18 mouse cellular contexts compared by ENCODE assay signal in genomic region chr14:119633626-119634025, GRCm38 (mm10).
"Had no signal": no experiment of that assay in that cellular context is flagged by ENCODE, and none has a peak within 500 bp of the region (broad histone marks: within the 10 kb centered on the region; RNA-seq: fewer than 3 reads in every experiment).

No protein-coding gene starts in this region.

- ATAC-seq: liver, postnatal 0 days; lung, postnatal 0 days; midbrain, embryonic 15.5 days had no signal

- H3K27ac ChIP-seq: limb, embryonic 15.5 days; liver, embryonic 14.5 days; macrophage; midbrain, embryonic 12.5 days; midbrain, embryonic 15.5 days; neural tube, embryonic 12.5 days; neural tube, embryonic 15.5 days; stomach, embryonic 15.5 days had no signal

- H3K9me3 ChIP-seq: limb, embryonic 15.5 days; midbrain, embryonic 12.5 days; midbrain, embryonic 15.5 days; neural tube, embryonic 12.5 days; neural tube, embryonic 15.5 days; stomach, embryonic 15.5 days had no signal

- DNase-seq: kidney, adult 11 months; kidney, adult 9 months; kidney, postnatal 14 days; kidney, postnatal 4 days; liver, postnatal 0 days; lung, embryonic 14.5 days; spleen, adult 18-20 months; thymus, postnatal 25 days had no signal

- H3K4me3 ChIP-seq: limb, embryonic 15.5 days; midbrain, embryonic 12.5 days; midbrain, embryonic 15.5 days; neural tube, embryonic 12.5 days; neural tube, embryonic 15.5 days; stomach, embryonic 15.5 days had no signal

- H3K4me1 ChIP-seq: limb, embryonic 15.5 days; midbrain, embryonic 12.5 days; midbrain, embryonic 15.5 days; neural tube, embryonic 12.5 days; stomach, embryonic 15.5 days had no signal

- H3K36me3 ChIP-seq: limb, embryonic 15.5 days; midbrain, embryonic 12.5 days; midbrain, embryonic 15.5 days; neural tube, embryonic 12.5 days; neural tube, embryonic 15.5 days; stomach, embryonic 15.5 days had no signal

- H3K27me3 ChIP-seq: limb, embryonic 15.5 days; midbrain, embryonic 12.5 days; midbrain, embryonic 15.5 days; neural tube, embryonic 12.5 days; neural tube, embryonic 15.5 days; stomach, embryonic 15.5 days had no signal

- H3K9ac ChIP-seq: limb, embryonic 15.5 days; liver, embryonic 14.5 days; liver, postnatal 0 days; lung, embryonic 14.5 days; midbrain, embryonic 12.5 days; midbrain, embryonic 15.5 days; neural tube, embryonic 12.5 days; neural tube, embryonic 15.5 days; stomach, embryonic 15.5 days had no signal

- H3K4me2 ChIP-seq: limb, embryonic 15.5 days; liver, embryonic 11.5 days; lung, embryonic 14.5 days; midbrain, embryonic 12.5 days; midbrain, embryonic 15.5 days; neural tube, embryonic 12.5 days; neural tube, embryonic 15.5 days; stomach, embryonic 15.5 days had no signal
